Mouse (Mus musculus): ENCODE results near the gene Aifm1. TPM values are rescaled to one million over a fixed set of nuclear protein-coding genes. Genes with fewer than 3 reads are reported as not detected.
A peak's percentile ranks its signal among the peaks of the same experiment; 100 is the strongest.

Gene Aifm1
- total and polyA plus RNA-seq, 3 experiments, result 30.3 to 61.4 (median 32.7) TPM

GRCm38 (mm10) chrX:48432599-48433526 lies 80.5 kb downstream of the Aifm1 start (continued):
- no peak for TF ChIP-seq CHD2 (IDR thresholded peaks at IDR 0.05; ENCODE audit: low read length)
- no peak for TF ChIP-seq E2F4 (IDR thresholded peaks at IDR 0.05; ENCODE audit: insufficient replicate concordance, low read depth, low read length)
- TF ChIP-seq EP300 (IDR thresholded peaks at IDR 0.05; ENCODE audit: low read length), result no peak
- no peak for TF ChIP-seq NRF1 (IDR thresholded peaks at IDR 0.05; ENCODE audit: low read depth, low read length)
- peak; percentile 71 for TF ChIP-seq MAFK (IDR thresholded peaks at IDR 0.05; ENCODE audit: insufficient replicate concordance, low read length)
- no peak for TF ChIP-seq USF1 (IDR thresholded peaks at IDR 0.05; ENCODE audit: low read depth, low read length)
- no peak for TF ChIP-seq USF2 (conservative IDR thresholded peaks at IDR 0.05; ENCODE audit: low read depth, low read length)
- TF ChIP-seq SMC3 (IDR thresholded peaks at IDR 0.05; ENCODE audit: low read depth, low read length), result no peak
- TF ChIP-seq ELF1 (IDR thresholded peaks at IDR 0.05; ENCODE audit: low read depth, low read length), result no peak
- TF ChIP-seq ZMIZ1 (IDR thresholded peaks at IDR 0.05; ENCODE audit: low read depth, low read length), result no peak
- no peak for TF ChIP-seq RAD21 (IDR thresholded peaks at IDR 0.05; ENCODE audit: low read depth, low read length)

DNA sequence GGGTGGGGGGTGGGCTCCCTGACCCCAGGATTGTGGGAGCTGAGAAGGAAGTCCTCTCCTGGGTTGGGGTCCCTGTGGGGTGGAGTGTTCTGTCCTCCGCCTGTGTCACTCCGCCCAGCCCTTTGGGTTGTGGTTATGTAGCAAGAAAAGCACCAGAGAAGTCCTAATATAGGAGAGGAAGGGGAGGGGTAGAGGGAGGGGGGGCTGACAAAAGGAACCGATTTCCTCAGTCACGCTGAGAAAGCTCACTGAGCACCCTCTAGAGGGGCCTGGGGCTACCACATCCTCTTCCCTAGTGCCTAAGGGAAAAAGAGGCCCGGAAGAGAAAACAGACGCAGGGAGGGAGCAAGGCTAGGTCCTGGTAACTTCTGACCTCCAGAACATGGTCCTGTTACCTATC lies 83.8 kb downstream of the Aifm1 start:
- in situ Hi-C loops (cut with MboI; ENCODE audit: low pct_ligation_motif_present, low pct_unique_long_range_greater_than_20kb, low sequenced_read_pairs), result loop anchor here (10.0 kb wide), 1 partner anchor 105 kb away; no protein-coding TSS in a partner anchor
- Histone ChIP-seq H3K27me3 (replicated peaks) (no peaks in the 10 kb centered on the region), H3K9ac (ENCODE audit: insufficient read depth, low read depth) (no peak overlapping the region), H3K4me2 (ENCODE audit: insufficient read depth, low read depth, poor library complexity, severe bottlenecking) (peak overlapping the region; percentile 22; the same call in 1 of the 2 replicates), H3K4me1 (ENCODE audit: control insufficient read depth in 1 of 2, insufficient read depth in 2 of 2) (peaks cover 27 to 68% of the 10 kb centered on the region in 2 experiments), H3K4me3 (replicated peaks in 1 of 3; ENCODE audit: low read depth in 2 of 3, low read length in 2 of 3, poor library complexity in 1 of 3) (no peak overlapping the region), H3K27ac (ENCODE audit: insufficient read depth, low read depth) (no peak overlapping the region), H3K9me3 (replicated peaks; ENCODE audit: low read length) (peaks cover 6% of the 10 kb centered on the region), H3K79me2 (replicated peaks; ENCODE audit: control insufficient read depth, extremely low read depth, insufficient read depth, poor library complexity, severe bottlenecking) (peaks cover 3% of the 10 kb centered on the region), H3K36me3 (replicated peaks in 1 of 2; ENCODE audit: control insufficient read depth in 1 of 2, insufficient read depth in 1 of 2, low read length in 1 of 2) (no peaks in the 10 kb centered on the region)
- no peak for DNase-seq (ENCODE audit: extremely low read depth)
- TF ChIP-seq MAZ (IDR thresholded peaks at IDR 0.05; ENCODE audit: low read depth, low read length) (peak; percentile 59; the same call in 1 of the 2 replicates), ETS1 (conservative IDR thresholded peaks at IDR 0.05; ENCODE audit: low read depth, low read length) (0 out of 2 replicates have a peak, but pooled peaks have one; percentile 18), ZMIZ1 (IDR thresholded peaks at IDR 0.05; ENCODE audit: low read depth, low read length) (no peak), JUN (IDR thresholded peaks at IDR 0.05; ENCODE audit: insufficient read depth, low read depth, low read length) (no peak), RAD21 (IDR thresholded peaks at IDR 0.05; ENCODE audit: low read depth, low read length) (no peak; the same call in 1 of the 2 replicates), ELF1 (IDR thresholded peaks at IDR 0.05; ENCODE audit: low read depth, low read length) (0 out of 2 replicates have a peak, but pooled peaks have one; percentile 9), CTCF (conservative IDR thresholded peaks at IDR 0.05 in 1 of 2, IDR thresholded peaks at IDR 0.05 in 1 of 2; ENCODE audit: low read depth in 2 of 2, low read length in 2 of 2) (peak in 1 of 2 experiments; percentile 37; a peak in 2 of 4 replicates), SMC3 (IDR thresholded peaks at IDR 0.05; ENCODE audit: low read depth, low read length) (peak; percentile 16; the same call in 1 of the 2 replicates)
- dilution Hi-C loops (cut with MboI; ENCODE audit: extremely low pct_ligation_motif_present, extremely low pct_unique_long_range_greater_than_20kb, low sequenced_read_pairs), result no loop called here
